Mouse (Mus musculus): ENCODE data around the gene Corin. TPM values are rescaled to one million over a fixed set of nuclear protein-coding genes. Genes with fewer than 3 reads are reported as not detected.

The Corin gene
- total and polyA plus RNA-seq, 2 experiments = 0.46 TPM; not detected in 1

DNA sequence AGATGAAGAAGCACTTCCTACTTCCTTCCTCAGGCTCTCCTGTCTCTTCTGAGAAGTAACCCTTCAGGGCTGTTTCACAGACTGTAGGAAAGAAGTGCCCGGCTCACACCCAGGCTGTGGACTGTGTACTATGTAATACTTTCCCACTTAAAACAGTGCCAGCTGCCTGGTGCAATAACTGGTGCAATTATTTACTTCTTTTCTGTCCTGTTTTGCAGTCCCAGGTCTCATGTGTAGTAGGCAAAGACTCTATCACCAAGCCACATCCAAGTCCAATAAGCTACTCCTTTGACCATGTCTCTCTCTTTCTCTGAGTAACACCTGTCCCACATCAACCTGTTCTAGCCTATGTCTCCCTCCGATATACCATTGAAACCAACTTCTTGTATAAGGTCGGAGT is 93.4 kb downstream of the Corin start:
- Histone ChIP-seq H3K79me2 (ENCODE audit: control insufficient read depth, insufficient read depth, low read length) (no peaks in the 10 kb centered on the region), H3K4me3 (ENCODE audit: insufficient read depth, low read depth, low read length) (no peak overlapping the region), H3K27ac (replicated peaks; ENCODE audit: insufficient read depth, low read depth, low read length) (peak overlapping the region; percentile 48), H3K36me3 (ENCODE audit: control insufficient read depth, insufficient read depth, low read length) (no peaks in the 10 kb centered on the region), H3K9ac (ENCODE audit: low read depth, low read length) (no peak overlapping the region), H3K4me1 (ENCODE audit: control insufficient read depth, insufficient read depth, low read length) (peaks cover 9% of the 10 kb centered on the region; the same call in 1 of the 2 replicates), H3K27me3 (ENCODE audit: control insufficient read depth, insufficient read depth, low read length) (no peaks in the 10 kb centered on the region)
- 22% methylated on average over 3 of the region's 3 CpGs for WGBS
- DNase-seq (ENCODE audit: extremely low read depth, low read depth, low spot score) = peak; percentile 93
- no peak for TF ChIP-seq POLR2A (IDR thresholded peaks at IDR 0.05; ENCODE audit: extremely low read depth, insufficient read depth, low read length)
- no peak for TF ChIP-seq CTCF (IDR thresholded peaks at IDR 0.05; ENCODE audit: low read depth, low read length)

DNA sequence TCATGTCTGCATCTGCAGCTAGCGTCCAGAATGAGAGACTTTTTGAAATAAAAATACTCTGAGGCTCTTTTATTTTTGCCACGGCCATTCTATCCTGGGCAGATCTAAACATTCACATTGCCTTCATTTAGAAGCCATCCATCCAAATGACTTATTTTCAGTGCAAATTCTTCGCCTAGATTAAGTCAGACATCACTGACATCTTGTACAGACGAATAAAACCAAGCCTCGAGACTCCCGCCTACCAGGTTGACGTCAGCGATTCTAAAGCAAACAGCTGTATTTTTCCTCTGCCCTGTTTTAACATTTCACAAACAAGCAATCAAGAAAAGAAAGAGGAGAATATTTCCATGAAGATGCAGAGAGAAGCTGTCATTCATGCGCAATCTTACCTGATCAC is 100.9 kb downstream of the Corin start:
- no peaks in the 10 kb centered on the region for H3K79me2 ChIP-seq (ENCODE audit: control insufficient read depth, insufficient read depth, low read length)
- no peak overlapping the region for H3K4me3 ChIP-seq (ENCODE audit: insufficient read depth, low read depth, low read length)
- no peaks in the 10 kb centered on the region for H3K36me3 ChIP-seq (ENCODE audit: control insufficient read depth, insufficient read depth, low read length)
- DNase-seq (ENCODE audit: extremely low read depth, low read depth, low spot score) = no peak
- H3K27me3 ChIP-seq (ENCODE audit: control insufficient read depth, insufficient read depth, low read length) = no peaks in the 10 kb centered on the region
- TF ChIP-seq POLR2A (IDR thresholded peaks at IDR 0.05; ENCODE audit: extremely low read depth, insufficient read depth, low read length) (no peak), CTCF (IDR thresholded peaks at IDR 0.05; ENCODE audit: low read depth, low read length) (no peak)
- no peak overlapping the region for H3K9ac ChIP-seq (ENCODE audit: low read depth, low read length)
- no peak overlapping the region for H3K27ac ChIP-seq (replicated peaks; ENCODE audit: insufficient read depth, low read depth, low read length)
- 86% methylated on average over 9 of the region's 9 CpGs for WGBS
- peaks cover 2% of the 10 kb centered on the region; the same call in 1 of the 2 replicates for H3K4me1 ChIP-seq (ENCODE audit: control insufficient read depth, insufficient read depth, low read length)

DNA sequence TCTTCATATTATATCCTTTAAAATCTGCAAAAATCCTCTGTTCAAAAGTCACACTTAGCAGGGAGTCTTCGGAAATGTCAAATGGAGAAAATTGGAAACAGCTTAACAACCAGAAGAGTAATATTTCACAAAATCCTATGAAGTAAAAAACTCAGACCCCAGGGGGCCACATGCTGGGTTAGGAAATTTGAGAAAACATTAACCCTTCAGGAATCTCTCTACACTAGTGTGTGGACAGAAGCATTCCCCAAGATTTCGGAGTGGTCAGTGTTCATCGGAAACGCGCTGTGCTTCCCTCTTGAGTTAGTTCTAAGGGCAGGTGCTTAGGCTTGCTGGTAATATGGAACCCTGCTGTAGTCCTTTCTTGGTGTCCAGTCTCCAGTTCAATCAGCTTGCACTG is 101.4 kb downstream of the Corin start:
- Histone ChIP-seq H3K79me2 (ENCODE audit: control insufficient read depth, insufficient read depth, low read length) (no peaks in the 10 kb centered on the region), H3K4me3 (ENCODE audit: insufficient read depth, low read depth, low read length) (no peak overlapping the region), H3K27me3 (ENCODE audit: control insufficient read depth, insufficient read depth, low read length) (no peaks in the 10 kb centered on the region), H3K4me1 (ENCODE audit: control insufficient read depth, insufficient read depth, low read length) (peaks cover 2% of the 10 kb centered on the region; the same call in 1 of the 2 replicates), H3K27ac (replicated peaks; ENCODE audit: insufficient read depth, low read depth, low read length) (no peak overlapping the region), H3K36me3 (ENCODE audit: control insufficient read depth, insufficient read depth, low read length) (no peaks in the 10 kb centered on the region), H3K9ac (ENCODE audit: low read depth, low read length) (no peak overlapping the region)
- TF ChIP-seq CTCF (IDR thresholded peaks at IDR 0.05; ENCODE audit: low read depth, low read length) = no peak
- no peak for TF ChIP-seq POLR2A (IDR thresholded peaks at IDR 0.05; ENCODE audit: extremely low read depth, insufficient read depth, low read length)
- WGBS = 95% methylated on average over 5 of the region's 5 CpGs
- DNase-seq (ENCODE audit: extremely low read depth, low read depth, low spot score) = no peak

DNA sequence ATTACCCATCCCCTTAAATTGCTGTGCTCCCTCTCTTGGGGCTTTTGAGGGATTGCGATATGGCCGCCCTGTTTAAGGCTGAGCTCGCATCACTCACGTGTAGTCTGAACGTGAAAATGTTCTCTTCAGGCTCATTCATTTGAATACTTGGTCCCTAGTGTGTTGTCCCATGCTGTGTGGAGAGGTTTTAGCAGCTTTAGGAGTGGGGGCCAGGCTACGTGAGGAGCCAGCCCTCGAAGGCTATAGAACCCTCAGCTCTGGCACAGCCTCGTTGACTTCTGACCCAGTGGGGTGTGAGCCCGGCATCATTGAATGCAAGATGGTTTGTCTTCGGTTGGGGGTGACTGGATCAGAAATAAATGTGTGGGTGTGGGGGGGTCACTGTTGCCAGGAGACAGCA is 102.5 kb downstream of the Corin start:
- Histone ChIP-seq H3K36me3 (ENCODE audit: control insufficient read depth, insufficient read depth, low read length) (no peaks in the 10 kb centered on the region), H3K4me1 (ENCODE audit: control insufficient read depth, insufficient read depth, low read length) (peaks cover 2% of the 10 kb centered on the region; the same call in 1 of the 2 replicates), H3K4me3 (ENCODE audit: insufficient read depth, low read depth, low read length) (no peak overlapping the region), H3K9ac (ENCODE audit: low read depth, low read length) (no peak overlapping the region), H3K79me2 (ENCODE audit: control insufficient read depth, insufficient read depth, low read length) (no peaks in the 10 kb centered on the region), H3K27me3 (ENCODE audit: control insufficient read depth, insufficient read depth, low read length) (no peaks in the 10 kb centered on the region), H3K27ac (replicated peaks; ENCODE audit: insufficient read depth, low read depth, low read length) (no peak overlapping the region)
- no peak for DNase-seq (ENCODE audit: extremely low read depth, low read depth, low spot score)
- TF ChIP-seq CTCF (IDR thresholded peaks at IDR 0.05; ENCODE audit: low read depth, low read length) (no peak), POLR2A (IDR thresholded peaks at IDR 0.05; ENCODE audit: extremely low read depth, insufficient read depth, low read length) (no peak)
- 75% methylated on average over 10 of the region's 10 CpGs for WGBS

DNA sequence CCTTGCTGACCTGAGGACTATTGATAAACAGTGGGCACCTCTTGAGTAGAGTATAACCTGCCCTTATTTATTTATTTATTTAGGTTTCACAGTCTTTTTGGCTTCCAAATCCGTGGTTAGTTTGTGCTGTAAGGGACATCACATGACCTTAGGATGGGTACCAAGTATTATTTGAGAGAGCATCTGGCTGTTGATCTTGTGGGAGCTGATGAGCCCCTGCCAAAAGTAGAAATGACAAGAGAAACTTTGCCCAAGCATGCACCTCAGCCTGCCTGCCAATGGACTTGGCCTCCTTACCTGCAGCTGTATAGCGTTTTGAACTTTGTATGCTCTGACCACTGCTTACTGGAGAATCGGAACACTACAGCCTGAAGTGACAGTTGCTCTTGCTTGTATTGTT is 103.0 kb downstream of the Corin start:
- no peak for TF ChIP-seq CTCF (IDR thresholded peaks at IDR 0.05; ENCODE audit: low read depth, low read length)
- no peak for TF ChIP-seq POLR2A (IDR thresholded peaks at IDR 0.05; ENCODE audit: extremely low read depth, insufficient read depth, low read length)
- DNase-seq (ENCODE audit: extremely low read depth, low read depth, low spot score) = peak; percentile 95
- Histone ChIP-seq H3K27me3 (ENCODE audit: control insufficient read depth, insufficient read depth, low read length) (no peaks in the 10 kb centered on the region), H3K4me1 (ENCODE audit: control insufficient read depth, insufficient read depth, low read length) (peaks cover 2% of the 10 kb centered on the region; the same call in 1 of the 2 replicates), H3K36me3 (ENCODE audit: control insufficient read depth, insufficient read depth, low read length) (no peaks in the 10 kb centered on the region), H3K27ac (replicated peaks; ENCODE audit: insufficient read depth, low read depth, low read length) (no peak overlapping the region), H3K4me3 (ENCODE audit: insufficient read depth, low read depth, low read length) (no peak overlapping the region), H3K9ac (ENCODE audit: low read depth, low read length) (no peak overlapping the region), H3K79me2 (ENCODE audit: control insufficient read depth, insufficient read depth, low read length) (no peaks in the 10 kb centered on the region)
- WGBS = 23% methylated on average over 3 of the region's 3 CpGs

DNA sequence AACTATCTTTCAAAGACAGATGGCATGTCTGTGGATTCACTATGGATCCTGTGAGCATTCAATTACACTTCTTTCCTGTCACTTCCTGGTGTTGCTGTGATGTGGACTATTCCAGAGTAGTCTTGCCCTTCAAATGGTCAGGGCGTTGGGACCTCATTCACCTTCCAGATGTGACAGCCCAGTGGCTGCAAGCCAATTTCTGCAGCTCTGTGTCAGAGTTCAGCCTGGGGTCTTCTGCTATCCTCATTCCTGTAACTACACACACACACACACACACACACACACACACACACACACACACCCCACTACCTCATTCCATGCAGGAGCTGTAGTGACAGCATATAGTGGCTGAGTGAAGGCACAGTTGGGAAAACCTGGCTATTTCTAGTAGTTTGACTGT is 122.1 kb downstream of the Corin start:
- Histone ChIP-seq H3K79me2 (ENCODE audit: control insufficient read depth, insufficient read depth, low read length) (no peaks in the 10 kb centered on the region), H3K4me3 (ENCODE audit: insufficient read depth, low read depth, low read length) (no peak overlapping the region), H3K9ac (ENCODE audit: low read depth, low read length) (no peak overlapping the region), H3K27ac (replicated peaks; ENCODE audit: insufficient read depth, low read depth, low read length) (no peak overlapping the region), H3K36me3 (ENCODE audit: control insufficient read depth, insufficient read depth, low read length) (no peaks in the 10 kb centered on the region), H3K4me1 (ENCODE audit: control insufficient read depth, insufficient read depth, low read length) (peaks cover 6% of the 10 kb centered on the region; the same call in 1 of the 2 replicates), H3K27me3 (ENCODE audit: control insufficient read depth, insufficient read depth, low read length) (no peaks in the 10 kb centered on the region)
- 69% methylated on average over 1 of the region's 1 CpGs for WGBS
- DNase-seq (ENCODE audit: extremely low read depth, low read depth, low spot score) = no peak
- TF ChIP-seq POLR2A (IDR thresholded peaks at IDR 0.05; ENCODE audit: extremely low read depth, insufficient read depth, low read length) (no peak), CTCF (IDR thresholded peaks at IDR 0.05; ENCODE audit: low read depth, low read length) (no peak)

All from liver, adult 2 months (tissue).